Mouse (Mus musculus): Measurements from ENCODE around the gene Ackr1.

GRCm38 (mm10) chr1:173357799-173358198 lies 24.2 kb upstream of the Ackr1 start:
- TF ChIP-seq CTCF (IDR thresholded peaks at IDR 0.05; ENCODE audit: low read depth), result no peak
- no peak for TF ChIP-seq EP300 (IDR thresholded peaks at IDR 0.05; ENCODE audit: low read depth)

All from liver, postnatal 0 days (tissue).